Mouse (Mus musculus): ENCODE measurements around the gene Zbtb39. TPM values are rescaled to one million over a fixed set of nuclear protein-coding genes. Genes with fewer than 3 reads are reported as not detected.

The Zbtb39 gene
- total and polyA plus RNA-seq, 3 experiments, result 3.6 to 17.2 (median 4.0) TPM

GRCm38 (mm10) chr10:127750136-127750777 lies 10.9 kb downstream of the Zbtb39 start:
- Histone ChIP-seq H3K36me3 (replicated peaks) (peaks cover 45% of the 10 kb centered on the region), H3K4me3 (ENCODE audit: low read depth, low read length) (no peak overlapping the region)
- no peak for TF ChIP-seq POLR2AphosphoS5 (IDR thresholded peaks at IDR 0.05; ENCODE audit: insufficient replicate concordance, low read depth, low read length)
- no peak for TF ChIP-seq TAL1 (conservative IDR thresholded peaks at IDR 0.05; ENCODE audit: low read depth, low read length)

GRCm38 (mm10) chr10:127751548-127751947 lies 12.2 kb downstream of the Zbtb39 start, which contains the start of gene Gpr182:
Gene Gpr182, minus strand, starts transcription at chr10:127751732.
- Histone ChIP-seq H3K9me3 (replicated peaks) (no peaks in the 10 kb centered on the region), H3K4me1 (ENCODE audit: insufficient read depth, low read depth, low read length) (peaks cover 7% of the 10 kb centered on the region), H3K4me3 (ENCODE audit: low read depth, low read length) (no peak within 1 kb of the TSS), H3K27me3 (ENCODE audit: insufficient read depth, low read length) (peaks cover 5% of the 10 kb centered on the region; the same call in 1 of the 2 replicates), H3K36me3 (replicated peaks) (peaks cover 33% of the 10 kb centered on the region)
- ATAC-seq (ENCODE audit: extremely low read depth, insufficient number of reproducible peaks, low FRiP score, poor library complexity, severe bottlenecking) (no peak), DNase-seq (ENCODE audit: low spot score) (no peak)
- TF ChIP-seq POLR2AphosphoS5 (IDR thresholded peaks at IDR 0.05; ENCODE audit: insufficient replicate concordance, low read depth, low read length) (no peak), GATA2 (IDR thresholded peaks at IDR 0.05; ENCODE audit: borderline replicate concordance, low read depth, low read length) (no peak), GATA1 (IDR thresholded peaks at IDR 0.05; ENCODE audit: borderline replicate concordance, low read length) (no peak), TAL1 (conservative IDR thresholded peaks at IDR 0.05; ENCODE audit: low read depth, low read length) (no peak), CTCF (IDR thresholded peaks at IDR 0.05; ENCODE audit: low read depth, low read length) (no peak)

More at GRCm38 (mm10) chr10:127750136-127750777, 10.9 kb downstream of the Zbtb39 start:
- Histone ChIP-seq H3K9me3 (replicated peaks) (no peaks in the 10 kb centered on the region), H3K4me1 (ENCODE audit: insufficient read depth, low read depth, low read length) (peaks cover 12% of the 10 kb centered on the region), H3K27me3 (ENCODE audit: insufficient read depth, low read length) (peaks cover 5% of the 10 kb centered on the region; the same call in 1 of the 2 replicates)
- no peak for DNase-seq (ENCODE audit: low spot score)
- ATAC-seq (ENCODE audit: extremely low read depth, insufficient number of reproducible peaks, low FRiP score, poor library complexity, severe bottlenecking), result no peak

GRCm38 (mm10) chr10:127754566-127755166 lies 15.3 kb downstream of the Zbtb39 start:
- peaks cover 4% of the 10 kb centered on the region; the same call in 1 of the 2 replicates for H3K4me1 ChIP-seq (ENCODE audit: insufficient read depth, low read depth, low read length)
- ATAC-seq (ENCODE audit: extremely low read depth, insufficient number of reproducible peaks, low FRiP score, poor library complexity, severe bottlenecking) (no peak), DNase-seq (ENCODE audit: low spot score) (no peak)
- H3K9me3 ChIP-seq (replicated peaks), result no peaks in the 10 kb centered on the region
- H3K27me3 ChIP-seq (ENCODE audit: insufficient read depth, low read length), result peaks cover 9% of the 10 kb centered on the region; the same call in 1 of the 2 replicates
- TF ChIP-seq GATA2 (IDR thresholded peaks at IDR 0.05; ENCODE audit: borderline replicate concordance, low read depth, low read length), result no peak
- TF ChIP-seq CTCF (IDR thresholded peaks at IDR 0.05; ENCODE audit: low read depth, low read length), result no peak
- TF ChIP-seq TAL1 (conservative IDR thresholded peaks at IDR 0.05; ENCODE audit: low read depth, low read length), result no peak
- no peak for TF ChIP-seq GATA1 (IDR thresholded peaks at IDR 0.05; ENCODE audit: borderline replicate concordance, low read length)
- TF ChIP-seq POLR2AphosphoS5 (IDR thresholded peaks at IDR 0.05; ENCODE audit: insufficient replicate concordance, low read depth, low read length), result no peak
- peaks cover 5% of the 10 kb centered on the region for H3K36me3 ChIP-seq (replicated peaks)
- H3K4me3 ChIP-seq (ENCODE audit: low read depth, low read length), result no peak overlapping the region

DNA sequence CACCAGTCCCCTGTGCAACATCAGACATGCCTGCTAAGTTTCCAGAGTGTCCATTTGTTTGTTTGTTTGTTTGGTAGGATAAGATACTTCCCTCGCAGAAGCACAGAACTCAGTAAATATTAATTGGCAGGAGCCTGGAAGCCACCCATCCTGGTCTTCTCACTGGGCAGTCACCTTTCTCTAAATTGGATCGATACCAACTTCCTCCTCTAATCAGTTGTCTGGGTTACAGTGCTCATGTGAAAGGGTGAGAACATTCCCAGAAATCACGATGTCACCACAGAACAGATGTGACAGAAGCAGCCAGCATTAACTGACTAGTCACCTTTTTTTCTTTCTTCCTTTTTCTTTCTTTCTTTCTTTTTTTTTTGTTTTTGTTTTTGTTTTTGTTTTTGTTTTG lies 15.9 kb downstream of the Zbtb39 start:
- no peak overlapping the region for H3K4me3 ChIP-seq (ENCODE audit: low read depth, low read length)
- TF ChIP-seq TAL1 (conservative IDR thresholded peaks at IDR 0.05; ENCODE audit: low read depth, low read length), result no peak
- no peak for TF ChIP-seq GATA2 (IDR thresholded peaks at IDR 0.05; ENCODE audit: borderline replicate concordance, low read depth, low read length)
- no peak for TF ChIP-seq POLR2AphosphoS5 (IDR thresholded peaks at IDR 0.05; ENCODE audit: insufficient replicate concordance, low read depth, low read length)
- ATAC-seq (ENCODE audit: extremely low read depth, insufficient number of reproducible peaks, low FRiP score, poor library complexity, severe bottlenecking) (no peak), DNase-seq (ENCODE audit: low spot score) (no peak)
- H3K9me3 ChIP-seq (replicated peaks), result no peaks in the 10 kb centered on the region
- peaks cover 10% of the 10 kb centered on the region; the same call in 1 of the 2 replicates for H3K27me3 ChIP-seq (ENCODE audit: insufficient read depth, low read length)
- peaks cover 4% of the 10 kb centered on the region; the same call in 1 of the 2 replicates for H3K4me1 ChIP-seq (ENCODE audit: insufficient read depth, low read depth, low read length)
- H3K36me3 ChIP-seq (replicated peaks), result no peaks in the 10 kb centered on the region

GRCm38 (mm10) chr10:127755770-127756468 lies 16.6 kb downstream of the Zbtb39 start:
- no peak overlapping the region for H3K4me3 ChIP-seq (ENCODE audit: low read depth, low read length)
- ATAC-seq (ENCODE audit: extremely low read depth, insufficient number of reproducible peaks, low FRiP score, poor library complexity, severe bottlenecking), result no peak
- 0 out of 2 replicates have a peak, but pooled peaks cover 7% of the 10 kb centered on the region for H3K27me3 ChIP-seq (ENCODE audit: insufficient read depth, low read length)
- TF ChIP-seq POLR2AphosphoS5 (IDR thresholded peaks at IDR 0.05; ENCODE audit: insufficient replicate concordance, low read depth, low read length), result no peak
- no peak for TF ChIP-seq CTCF (IDR thresholded peaks at IDR 0.05; ENCODE audit: low read depth, low read length)
- no peak for TF ChIP-seq TAL1 (conservative IDR thresholded peaks at IDR 0.05; ENCODE audit: low read depth, low read length)
- no peak for TF ChIP-seq GATA2 (IDR thresholded peaks at IDR 0.05; ENCODE audit: borderline replicate concordance, low read depth, low read length)
- no peak for TF ChIP-seq GATA1 (IDR thresholded peaks at IDR 0.05; ENCODE audit: borderline replicate concordance, low read length)
- H3K4me1 ChIP-seq (ENCODE audit: insufficient read depth, low read depth, low read length), result peaks cover 4% of the 10 kb centered on the region; the same call in 1 of the 2 replicates
- no peaks in the 10 kb centered on the region for H3K36me3 ChIP-seq (replicated peaks)
- H3K9me3 ChIP-seq (replicated peaks), result no peaks in the 10 kb centered on the region
- no peak for DNase-seq (ENCODE audit: low spot score)

Data from G1E (cell line).